Mouse (Mus musculus) MEL (cell line): ENCODE measurements around the gene Ccdc54. TPM values are rescaled to one million over a fixed set of nuclear protein-coding genes. Genes with fewer than 3 reads are reported as not detected.

Experiments
- DNase-seq: peaks from one replicate; pipeline ENCODE4 v3.0.0; 2011; ENCODE audit warnings: low read depth, low spot score
- H3K27ac ChIP-seq: 2 replicates; pipeline ENCODE4 v1.5.1; 2012; ENCODE audit warnings: low read depth, mild to moderate bottlenecking, control low read depth, low read length, moderate library complexity; ENCODE audit not compliant: control insufficient read depth
- H3K27me3 ChIP-seq, 2 experiments: fragments of 150-350 bp in 1 of 2; sonication (generic) in 1 of 2; 2 replicates each; pipeline ENCODE4 v1.6.1; 2012; ENCODE audit warnings: low read length in 2 of 2, mild to moderate bottlenecking in 2 of 2, improper control_type of control experiment in 1 of 2, moderate library complexity in 1 of 2; ENCODE audit not compliant: insufficient read depth in 2 of 2, control insufficient read depth in 1 of 2
- H3K36me3 ChIP-seq, 2 experiments: 2 replicates each; pipeline ENCODE4 v1.6.1; 2012 to 2014; ENCODE audit warnings: low read length in 2 of 2, improper control_type of control experiment in 1 of 2, inconsistent platforms in 1 of 2, mild to moderate bottlenecking in 1 of 2; ENCODE audit not compliant: insufficient read depth in 2 of 2, control insufficient read depth in 1 of 2
- H3K4me1 ChIP-seq, 2 experiments: fragments of 150-350 bp in 1 of 2; sonication (generic) in 1 of 2; 2 replicates each; pipeline ENCODE4 v1.6.1; 2012; ENCODE audit warnings: low read length in 2 of 2, improper control_type of control experiment in 1 of 2, mild to moderate bottlenecking in 1 of 2; ENCODE audit not compliant: insufficient read depth in 2 of 2, control insufficient read depth in 1 of 2
- H3K4me3 ChIP-seq, 2 experiments: fragments of 150-350 bp in 1 of 2; sonication (generic) in 1 of 2; 2 replicates each; pipeline ENCODE4 v1.5.1; 2012; ENCODE audit warnings: low read depth in 2 of 2, low read length in 2 of 2, mild to moderate bottlenecking in 2 of 2, moderate library complexity in 2 of 2, control low read depth in 1 of 2, improper control_type of control experiment in 1 of 2; ENCODE audit not compliant: control insufficient read depth in 1 of 2, insufficient read depth in 1 of 2
- H3K79me2 ChIP-seq: 2 replicates; pipeline ENCODE4 v1.6.1; 2012; ENCODE audit warnings: mild to moderate bottlenecking, low read length, moderate library complexity; ENCODE audit not compliant: control insufficient read depth, poor library complexity, insufficient read depth
- H3K9ac ChIP-seq: 2 replicates; pipeline ENCODE4 v1.6.1; 2012; ENCODE audit warnings: low read depth, mild to moderate bottlenecking, control low read depth, low read length, moderate library complexity; ENCODE audit not compliant: control insufficient read depth, poor library complexity, severe bottlenecking
- H3K9me3 ChIP-seq: fragments of 150-350 bp; sonication (generic); replicated peaks from 2 replicates; pipeline ENCODE4 v1.6.1; 2012; ENCODE audit warnings: mild to moderate bottlenecking, low read length, improper control_type of control experiment, moderate library complexity; ENCODE audit not compliant: insufficient read depth
- CHD1 ChIP-seq: IDR thresholded peaks from 2 replicates; pipeline ENCODE4 v1.6.1; 2012; ENCODE audit warnings: low read depth, mild to moderate bottlenecking, inconsistent platforms, low read length, improper control_type of control experiment
- CTCF ChIP-seq, 3 experiments: IDR thresholded peaks in 2 of 3; conservative IDR thresholded peaks in 1 of 3; 2 replicates each; pipeline ENCODE4 v1.5.1; 2011 to 2012; ENCODE audit warnings: low read length in 3 of 3, low read depth in 2 of 3, mild to moderate bottlenecking in 2 of 3, improper control_type of control experiment in 1 of 3, inconsistent platforms in 1 of 3, mixed read lengths in 1 of 3, moderate library complexity in 1 of 3; ENCODE audit not compliant: control insufficient read depth in 1 of 3, insufficient read depth in 1 of 3, poor library complexity in 1 of 3, severe bottlenecking in 1 of 3
- E2F4 ChIP-seq: IDR thresholded peaks from 2 replicates; pipeline ENCODE4 v1.6.1; 2011; ENCODE audit warnings: low read depth, low read length, improper control_type of control experiment, borderline replicate concordance
- EP300 ChIP-seq, 2 experiments: IDR thresholded peaks; 2 replicates each; pipeline ENCODE4 v1.6.1; 2011; ENCODE audit warnings: improper control_type of control experiment in 2 of 2, low read length in 2 of 2, low read depth in 1 of 2, mild to moderate bottlenecking in 1 of 2
- ETS1 ChIP-seq: IDR thresholded peaks from 2 replicates; pipeline ENCODE4 v1.6.1; 2012; ENCODE audit warnings: low read depth, mild to moderate bottlenecking, inconsistent platforms, low read length, improper control_type of control experiment, moderate library complexity
- GABPA ChIP-seq: IDR thresholded peaks from 2 replicates; pipeline ENCODE4 v1.6.1; 2012; ENCODE audit warnings: low read depth, mild to moderate bottlenecking, inconsistent platforms, low read length, improper control_type of control experiment, moderate library complexity
- KAT2A ChIP-seq: conservative IDR thresholded peaks from 2 replicates; pipeline ENCODE4 v1.6.1; 2012; ENCODE audit warnings: low read depth, low read length, improper control_type of control experiment, inconsistent platforms
- MAX ChIP-seq: IDR thresholded peaks from 2 replicates; pipeline ENCODE4 v1.6.1; 2011; ENCODE audit warnings: low read length, improper control_type of control experiment
- MAZ ChIP-seq: IDR thresholded peaks from 2 replicates; pipeline ENCODE4 v1.6.1; 2012; ENCODE audit warnings: low read depth, mild to moderate bottlenecking, inconsistent platforms, low read length, improper control_type of control experiment
- MYC ChIP-seq: IDR thresholded peaks from 2 replicates; pipeline ENCODE4 v1.6.1; 2011; ENCODE audit warnings: low read depth, mild to moderate bottlenecking, low read length, improper control_type of control experiment, moderate library complexity
- NRF1 ChIP-seq: IDR thresholded peaks from 2 replicates; pipeline ENCODE4 v1.6.1; 2014; ENCODE audit warnings: low read depth, mild to moderate bottlenecking, inconsistent platforms, low read length, improper control_type of control experiment, moderate library complexity; ENCODE audit not compliant: poor library complexity, insufficient read depth, severe bottlenecking
- RAD21 ChIP-seq: IDR thresholded peaks from 2 replicates; pipeline ENCODE4 v1.6.1; 2011; ENCODE audit warnings: mild to moderate bottlenecking, low read depth, low read length, improper control_type of control experiment
- RCOR1 ChIP-seq: IDR thresholded peaks from 2 replicates; pipeline ENCODE4 v1.6.1; 2012; ENCODE audit warnings: low read depth, mild to moderate bottlenecking, inconsistent platforms, low read length, improper control_type of control experiment
- SMC3 ChIP-seq: IDR thresholded peaks from 2 replicates; pipeline ENCODE4 v1.6.1; 2011; ENCODE audit warnings: low read depth, low read length, improper control_type of control experiment
- TAL1 ChIP-seq: IDR thresholded peaks from 2 replicates; pipeline ENCODE4 v1.6.1; 2012; ENCODE audit warnings: mild to moderate bottlenecking, inconsistent platforms, low read length, moderate library complexity, mixed read lengths
- TBP ChIP-seq: IDR thresholded peaks from 2 replicates; pipeline ENCODE4 v1.8.0; 2011; ENCODE audit warnings: low read depth, low read length, improper control_type of control experiment
- TCF12 ChIP-seq: IDR thresholded peaks from 2 replicates; pipeline ENCODE4 v1.6.1; 2014; ENCODE audit warnings: low read depth, mild to moderate bottlenecking, inconsistent platforms, low read length, improper control_type of control experiment, moderate library complexity
- UBTF ChIP-seq: IDR thresholded peaks from 2 replicates; pipeline ENCODE4 v1.6.1; 2012; ENCODE audit warnings: low read depth, mild to moderate bottlenecking, inconsistent platforms, low read length, improper control_type of control experiment, moderate library complexity, borderline replicate concordance; ENCODE audit not compliant: insufficient read depth
- USF1 ChIP-seq: IDR thresholded peaks from 2 replicates; pipeline ENCODE4 v1.6.1; 2014; ENCODE audit warnings: low read depth, mild to moderate bottlenecking, inconsistent platforms, low read length, improper control_type of control experiment, moderate library complexity
- ZKSCAN1 ChIP-seq: IDR thresholded peaks from 2 replicates; pipeline ENCODE4 v1.6.1; 2012; ENCODE audit warnings: low read depth, mild to moderate bottlenecking, inconsistent platforms, low read length, improper control_type of control experiment, moderate library complexity
- ZNF384 ChIP-seq: IDR thresholded peaks from 2 replicates; pipeline ENCODE4 v1.6.1; 2012; ENCODE audit warnings: low read depth, mild to moderate bottlenecking, inconsistent platforms, low read length, improper control_type of control experiment
- polyA plus RNA-seq, 2 experiments: library from polyadenylated mRNA; stranded (reverse) in 1 of 2; unstranded in 1 of 2; fragments of >175 nt in 1 of 2; fragments of >200 nt in 1 of 2; gene quantifications; 2 replicates each; pipeline versions ENCODE4 v1.2.1 to v1.2.4; 2012; ENCODE audit warnings: low replicate concordance in 2 of 2, low read depth in 1 of 2; ENCODE audit not compliant: insufficient read length in 2 of 2, insufficient read depth in 1 of 2, missing spikeins in 1 of 2
- total RNA-seq: library from RNA; depleted of rRNA; stranded (reverse); fragments of 300-350 nt; gene quantifications from 2 replicates; pipeline ENCODE4 v1.2.3, GENCODE M21; 2012

Ccdc54 gene
- total and polyA plus RNA-seq, 3 experiments, result 0.06 TPM; not detected in 2

- no peaks in the 10 kb centered on the region for H3K79me2 ChIP-seq
- DNase-seq, result no peak
- no peak overlapping the region for H3K4me3 ChIP-seq
- no peak overlapping the region for H3K27ac ChIP-seq
- H3K9me3 ChIP-seq, result no peaks in the 10 kb centered on the region
- no peaks in the 10 kb centered on the region for H3K36me3 ChIP-seq
- H3K4me1 ChIP-seq, result no peaks in the 10 kb centered on the region; a peak in 1 of 4 replicates
- H3K27me3 ChIP-seq, result no peaks in the 10 kb centered on the region
- TF ChIP-seq RAD21, result no peak
- no peak for TF ChIP-seq MYC
- TF ChIP-seq MAZ, result no peak
- TF ChIP-seq GABPA, result no peak
- TF ChIP-seq EP300 (IDR thresholded peaks at IDR 0.05; ENCODE audit: low read depth in 1 of 2, low read length in 2 of 2), result no peak
- no peak for TF ChIP-seq CTCF (IDR thresholded peaks at IDR 0.05 in 2 of 3, conservative IDR thresholded peaks at IDR 0.05 in 1 of 3; ENCODE audit: control insufficient read depth in 1 of 3, insufficient read depth in 1 of 3, low read depth in 2 of 3, low read length in 3 of 3, poor library complexity in 1 of 3, severe bottlenecking in 1 of 3)
- TF ChIP-seq ZKSCAN1, result no peak
- TF ChIP-seq ETS1, result no peak
- no peak for TF ChIP-seq KAT2A
- no peak for TF ChIP-seq TCF12
- no peak for TF ChIP-seq TAL1
- no peak for TF ChIP-seq ZNF384
- TF ChIP-seq TBP, result no peak
- TF ChIP-seq USF1, result no peak
- no peak for TF ChIP-seq NRF1
- no peak for TF ChIP-seq E2F4
- no peak for TF ChIP-seq CHD1
- no peak for TF ChIP-seq RCOR1
- no peak for TF ChIP-seq SMC3
- TF ChIP-seq MAX, result no peak
- H3K9ac ChIP-seq, result no peak overlapping the region
Measured at GRCm38 (mm10) chr16:50589574-50590151, 1.3 kb downstream of the Ccdc54 start.

DNA sequence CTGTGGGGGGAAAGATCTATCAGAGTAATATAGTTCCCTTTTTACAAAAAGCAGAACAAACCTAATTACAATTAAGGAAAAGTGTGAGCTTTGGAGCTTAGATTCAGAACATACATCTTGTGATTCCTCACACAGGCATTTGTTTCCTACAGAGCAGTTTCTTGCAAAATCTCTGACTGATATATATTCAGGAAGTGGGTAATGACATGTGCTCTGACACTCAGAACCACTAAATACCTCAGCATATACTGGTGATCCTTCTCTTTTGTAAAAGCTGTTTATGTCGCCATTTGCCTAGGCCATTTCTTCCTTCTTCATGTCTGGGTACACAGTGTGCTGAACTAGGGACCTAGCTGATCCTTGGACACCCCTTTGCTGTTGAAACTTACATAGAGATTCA, 2.8 kb downstream of the Ccdc54 start:
- H3K9me3 ChIP-seq, result no peaks in the 10 kb centered on the region
- H3K27ac ChIP-seq, result no peak overlapping the region
- H3K27me3 ChIP-seq, result no peaks in the 10 kb centered on the region
- H3K36me3 ChIP-seq, result no peaks in the 10 kb centered on the region
- no peaks in the 10 kb centered on the region for H3K79me2 ChIP-seq
- DNase-seq, result no peak
- no peaks in the 10 kb centered on the region; a peak in 1 of 4 replicates for H3K4me1 ChIP-seq
- TF ChIP-seq EP300 (IDR thresholded peaks at IDR 0.05; ENCODE audit: low read depth in 1 of 2, low read length in 2 of 2) (peak in 1 of 2 experiments; percentile 21; a peak in 1 of 4 replicates), UBTF (no peak), MYC (0 out of 2 replicates have a peak, but pooled peaks have one; percentile 18), ZKSCAN1 (no peak), RAD21 (no peak)
- no peak overlapping the region for H3K9ac ChIP-seq
- no peak overlapping the region for H3K4me3 ChIP-seq
